Mouse (Mus musculus): ENCODE data around the gene Cmya5.

GRCm38 (mm10) chr13:93117241-93117640 is 27.3 kb downstream of the Cmya5 start:
- TF ChIP-seq CTCF (IDR thresholded peaks at IDR 0.05; ENCODE audit: borderline replicate concordance, extremely low read depth, insufficient read depth, insufficient read length) (no peak), POLR2A (IDR thresholded peaks at IDR 0.05; ENCODE audit: borderline replicate concordance, extremely low read depth, insufficient read depth, insufficient read length, poor library complexity, severe bottlenecking) (no peak)
